Mouse (Mus musculus): ENCODE measurements around the gene Zfp619. TPM values are rescaled to one million over a fixed set of nuclear protein-coding genes. Genes with fewer than 3 reads are reported as not detected.

Gene Zfp619
- polyA plus RNA-seq, 1 experiment from 2014 or later: 3.4 TPM

GRCm38 (mm10) chr7:39543151-39543550 lies 25.6 kb downstream of the Zfp619 start:
- Histone ChIP-seq H3K27ac (no peak overlapping the region), H3K4me2 (replicated peaks) (no peak overlapping the region), H3K27me3 (ENCODE audit: control insufficient read depth, insufficient read depth, low read length) (no peaks in the 10 kb centered on the region), H3K9ac (no peak overlapping the region), H3K9me3 (ENCODE audit: control insufficient read depth, low read length) (no peaks in the 10 kb centered on the region), H3K4me1 (replicated peaks; ENCODE audit: control insufficient read depth, insufficient read depth, low read length) (peaks cover 11% of the 10 kb centered on the region; the same call in 1 of the 2 replicates), H3K36me3 (replicated peaks; ENCODE audit: control insufficient read depth, insufficient read depth) (no peaks in the 10 kb centered on the region; the same call in 1 of the 2 replicates), H3K4me3 (replicated peaks; ENCODE audit: low read length) (no peak overlapping the region)
- 87% methylated on average over 1 of the region's 1 CpGs for WGBS
- no peak for ATAC-seq (ENCODE audit: low FRiP score)
- no peak for DNase-seq (ENCODE audit: low spot score)

- H3K4me3 ChIP-seq (replicated peaks; ENCODE audit: low read length): peak overlapping the region; percentile 42
- H3K9me3 ChIP-seq (ENCODE audit: control insufficient read depth, low read length): no peaks in the 10 kb centered on the region
- peaks cover 11% of the 10 kb centered on the region; the same call in 1 of the 2 replicates for H3K4me1 ChIP-seq (replicated peaks; ENCODE audit: control insufficient read depth, insufficient read depth, low read length)
- H3K36me3 ChIP-seq (replicated peaks; ENCODE audit: control insufficient read depth, insufficient read depth): no peaks in the 10 kb centered on the region
- peak overlapping the region; percentile 84 for H3K27ac ChIP-seq
- H3K4me2 ChIP-seq (replicated peaks): peak overlapping the region; percentile 72
- H3K27me3 ChIP-seq (ENCODE audit: control insufficient read depth, insufficient read depth, low read length): no peaks in the 10 kb centered on the region
- ATAC-seq (ENCODE audit: low FRiP score) (peak; percentile 90), DNase-seq (ENCODE audit: low spot score) (peak; percentile 71)
- peak overlapping the region; percentile 68 for H3K9ac ChIP-seq
- under 1% methylated on average over 43 of the region's 43 CpGs for WGBS
Measured at GRCm38 (mm10) chr7:39544242-39545111, 26.9 kb downstream of the Zfp619 start.

GRCm38 (mm10) chr7:39545134-39545533 lies 27.6 kb downstream of the Zfp619 start:
- Histone ChIP-seq H3K4me1 (replicated peaks; ENCODE audit: control insufficient read depth, insufficient read depth, low read length) (peaks cover 11% of the 10 kb centered on the region; the same call in 1 of the 2 replicates), H3K4me2 (replicated peaks) (peak overlapping the region; percentile 72), H3K27ac (peak overlapping the region; percentile 84), H3K9me3 (ENCODE audit: control insufficient read depth, low read length) (no peaks in the 10 kb centered on the region), H3K27me3 (ENCODE audit: control insufficient read depth, insufficient read depth, low read length) (no peaks in the 10 kb centered on the region), H3K4me3 (replicated peaks; ENCODE audit: low read length) (peak overlapping the region; percentile 42), H3K36me3 (replicated peaks; ENCODE audit: control insufficient read depth, insufficient read depth) (no peaks in the 10 kb centered on the region), H3K9ac (peak overlapping the region; percentile 68)
- WGBS: 45% methylated on average over 10 of the region's 10 CpGs
- no peak for DNase-seq (ENCODE audit: low spot score)
- ATAC-seq (ENCODE audit: low FRiP score): no peak

GRCm38 (mm10) chr7:39549336-39549735 lies 31.8 kb downstream of the Zfp619 start:
- Histone ChIP-seq H3K9ac (no peak overlapping the region), H3K36me3 (replicated peaks; ENCODE audit: control insufficient read depth, insufficient read depth) (peaks cover under 1% of the 10 kb centered on the region; the same call in 1 of the 2 replicates), H3K4me3 (replicated peaks; ENCODE audit: low read length) (no peak overlapping the region), H3K4me1 (replicated peaks; ENCODE audit: control insufficient read depth, insufficient read depth, low read length) (peaks cover 24% of the 10 kb centered on the region), H3K9me3 (ENCODE audit: control insufficient read depth, low read length) (no peaks in the 10 kb centered on the region), H3K27ac (no peak overlapping the region), H3K4me2 (replicated peaks) (no peak overlapping the region), H3K27me3 (ENCODE audit: control insufficient read depth, insufficient read depth, low read length) (no peaks in the 10 kb centered on the region)
- 72% methylated on average over 2 of the region's 2 CpGs for WGBS
- ATAC-seq (ENCODE audit: low FRiP score) (no peak), DNase-seq (ENCODE audit: low spot score) (no peak)

GRCm38 (mm10) chr7:39551976-39552891 lies 34.7 kb downstream of the Zfp619 start:
- DNase-seq (ENCODE audit: low spot score) (peak; percentile 92), ATAC-seq (ENCODE audit: low FRiP score) (peak; percentile 99)
- peaks cover 17% of the 10 kb centered on the region for H3K4me1 ChIP-seq (replicated peaks; ENCODE audit: control insufficient read depth, insufficient read depth, low read length)
- H3K4me2 ChIP-seq (replicated peaks): peak overlapping the region; percentile 75
- H3K9ac ChIP-seq: peak overlapping the region; percentile 78
- no peaks in the 10 kb centered on the region for H3K27me3 ChIP-seq (ENCODE audit: control insufficient read depth, insufficient read depth, low read length)
- peaks cover 12% of the 10 kb centered on the region for H3K36me3 ChIP-seq (replicated peaks; ENCODE audit: control insufficient read depth, insufficient read depth)
- H3K4me3 ChIP-seq (replicated peaks; ENCODE audit: low read length): peak overlapping the region; percentile 81
- WGBS: 3% methylated on average over 51 of the region's 52 CpGs
- H3K27ac ChIP-seq: peak overlapping the region; percentile 94
- H3K9me3 ChIP-seq (ENCODE audit: control insufficient read depth, low read length): no peaks in the 10 kb centered on the region

- H3K27ac ChIP-seq: no peak overlapping the region
- peaks cover 18% of the 10 kb centered on the region for H3K36me3 ChIP-seq (replicated peaks; ENCODE audit: control insufficient read depth, insufficient read depth)
- peak overlapping the region; percentile 78 for H3K9ac ChIP-seq
Measured at GRCm38 (mm10) chr7:39552993-39553392, 35.4 kb downstream of the Zfp619 start.

GRCm38 (mm10) chr7:39553871-39554270 lies 36.3 kb downstream of the Zfp619 start:
- Histone ChIP-seq H3K4me2 (replicated peaks) (no peak overlapping the region), H3K9ac (no peak overlapping the region), H3K27me3 (ENCODE audit: control insufficient read depth, insufficient read depth, low read length) (no peaks in the 10 kb centered on the region), H3K9me3 (ENCODE audit: control insufficient read depth, low read length) (no peaks in the 10 kb centered on the region), H3K4me3 (replicated peaks; ENCODE audit: low read length) (no peak overlapping the region), H3K4me1 (replicated peaks; ENCODE audit: control insufficient read depth, insufficient read depth, low read length) (peaks cover 17% of the 10 kb centered on the region), H3K27ac (no peak overlapping the region), H3K36me3 (replicated peaks; ENCODE audit: control insufficient read depth, insufficient read depth) (peaks cover 20% of the 10 kb centered on the region)
- ATAC-seq (ENCODE audit: low FRiP score) (no peak), DNase-seq (ENCODE audit: low spot score) (no peak)
- WGBS: 88% methylated on average over 4 of the region's 4 CpGs

More at GRCm38 (mm10) chr7:39552993-39553392, 35.4 kb downstream of the Zfp619 start:
- no peaks in the 10 kb centered on the region for H3K27me3 ChIP-seq (ENCODE audit: control insufficient read depth, insufficient read depth, low read length)
- no peaks in the 10 kb centered on the region for H3K9me3 ChIP-seq (ENCODE audit: control insufficient read depth, low read length)
- no peak for ATAC-seq (ENCODE audit: low FRiP score)
- H3K4me3 ChIP-seq (replicated peaks; ENCODE audit: low read length): peak overlapping the region; percentile 81
- H3K4me1 ChIP-seq (replicated peaks; ENCODE audit: control insufficient read depth, insufficient read depth, low read length): peaks cover 17% of the 10 kb centered on the region
- H3K4me2 ChIP-seq (replicated peaks): peak overlapping the region; percentile 75
- DNase-seq (ENCODE audit: low spot score): no peak
- WGBS: 22% methylated on average over 5 of the region's 5 CpGs

GRCm38 (mm10) chr7:39580066-39580465 lies 62.5 kb downstream of the Zfp619 start:
- Histone ChIP-seq H3K27me3 (ENCODE audit: control insufficient read depth, insufficient read depth, low read length) (no peaks in the 10 kb centered on the region), H3K4me1 (replicated peaks; ENCODE audit: control insufficient read depth, insufficient read depth, low read length) (no peaks in the 10 kb centered on the region), H3K27ac (no peak overlapping the region), H3K9ac (no peak overlapping the region), H3K4me2 (replicated peaks) (no peak overlapping the region), H3K4me3 (replicated peaks; ENCODE audit: low read length) (no peak overlapping the region), H3K36me3 (replicated peaks; ENCODE audit: control insufficient read depth, insufficient read depth) (no peaks in the 10 kb centered on the region), H3K9me3 (ENCODE audit: control insufficient read depth, low read length) (no peaks in the 10 kb centered on the region)
- WGBS: 81% methylated on average over 2 of the region's 2 CpGs
- ATAC-seq (ENCODE audit: low FRiP score) (no peak), DNase-seq (ENCODE audit: low spot score) (no peak)

- Histone ChIP-seq H3K4me1 (replicated peaks; ENCODE audit: control insufficient read depth, insufficient read depth, low read length) (no peaks in the 10 kb centered on the region), H3K27me3 (ENCODE audit: control insufficient read depth, insufficient read depth, low read length) (no peaks in the 10 kb centered on the region), H3K36me3 (replicated peaks; ENCODE audit: control insufficient read depth, insufficient read depth) (no peaks in the 10 kb centered on the region), H3K9ac (no peak overlapping the region), H3K4me3 (replicated peaks; ENCODE audit: low read length) (no peak overlapping the region), H3K27ac (no peak overlapping the region), H3K9me3 (ENCODE audit: control insufficient read depth, low read length) (no peaks in the 10 kb centered on the region), H3K4me2 (replicated peaks) (no peak overlapping the region)
- DNase-seq (ENCODE audit: low spot score): no peak
- WGBS: 92% methylated on average over 2 of the region's 2 CpGs
- ATAC-seq (ENCODE audit: low FRiP score): no peak
Measured at GRCm38 (mm10) chr7:39580601-39581000, 63.0 kb downstream of the Zfp619 start.

Measured in hindbrain, embryonic 14.5 days (tissue).